Mouse (Mus musculus): ENCODE measurements around the gene Clstn3. TPM values are rescaled to one million over a fixed set of nuclear protein-coding genes. Genes with fewer than 3 reads are reported as not detected.

The Clstn3 gene
- total RNA-seq, 1 experiment from 2014 or later = 15.8 TPM

DNA sequence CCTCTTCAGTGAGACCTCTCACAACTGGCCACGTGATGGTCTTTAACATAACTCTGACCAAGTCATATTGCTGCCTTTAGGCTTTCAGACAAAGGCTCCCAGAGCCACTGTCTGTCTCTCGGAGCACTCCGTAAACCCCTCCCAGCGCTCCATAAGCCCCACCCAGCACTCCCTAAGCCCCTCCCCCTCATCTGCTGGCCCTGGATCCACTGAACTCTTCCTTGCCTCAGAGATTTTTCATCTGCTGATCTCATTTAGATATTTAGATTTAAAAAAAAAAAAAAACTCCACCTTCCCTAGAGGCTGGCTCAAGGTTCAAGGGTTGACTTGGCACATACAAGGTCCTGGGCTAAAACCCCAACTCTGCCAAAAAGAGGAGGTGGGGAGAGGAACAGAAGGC lies 10.8 kb downstream of the Clstn3 start:
- ATAC-seq (replicated peaks; ENCODE audit: low read depth, poor library complexity, severe bottlenecking) = no peak

DNA sequence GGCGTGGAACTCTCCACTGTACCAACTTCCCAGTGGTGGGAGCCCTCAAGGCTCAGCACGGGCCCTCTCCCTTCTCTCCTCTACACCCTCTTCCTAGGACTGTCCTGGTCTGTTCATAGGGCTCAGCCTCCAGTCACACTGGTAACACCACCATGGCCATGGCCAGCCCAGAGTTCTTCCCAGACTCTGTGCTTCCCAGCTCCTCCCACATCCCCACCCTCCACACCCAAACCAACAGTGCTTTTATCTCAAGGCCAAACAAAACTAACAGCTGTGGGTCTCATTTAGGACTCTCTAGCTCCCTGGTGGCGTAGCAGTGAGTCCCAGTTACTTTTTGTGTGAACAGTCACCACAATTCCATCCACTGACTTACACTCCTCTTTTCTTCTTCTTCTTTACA lies 12.6 kb downstream of the Clstn3 start:
- ATAC-seq (replicated peaks; ENCODE audit: low read depth, poor library complexity, severe bottlenecking) = peak; percentile 45

DNA sequence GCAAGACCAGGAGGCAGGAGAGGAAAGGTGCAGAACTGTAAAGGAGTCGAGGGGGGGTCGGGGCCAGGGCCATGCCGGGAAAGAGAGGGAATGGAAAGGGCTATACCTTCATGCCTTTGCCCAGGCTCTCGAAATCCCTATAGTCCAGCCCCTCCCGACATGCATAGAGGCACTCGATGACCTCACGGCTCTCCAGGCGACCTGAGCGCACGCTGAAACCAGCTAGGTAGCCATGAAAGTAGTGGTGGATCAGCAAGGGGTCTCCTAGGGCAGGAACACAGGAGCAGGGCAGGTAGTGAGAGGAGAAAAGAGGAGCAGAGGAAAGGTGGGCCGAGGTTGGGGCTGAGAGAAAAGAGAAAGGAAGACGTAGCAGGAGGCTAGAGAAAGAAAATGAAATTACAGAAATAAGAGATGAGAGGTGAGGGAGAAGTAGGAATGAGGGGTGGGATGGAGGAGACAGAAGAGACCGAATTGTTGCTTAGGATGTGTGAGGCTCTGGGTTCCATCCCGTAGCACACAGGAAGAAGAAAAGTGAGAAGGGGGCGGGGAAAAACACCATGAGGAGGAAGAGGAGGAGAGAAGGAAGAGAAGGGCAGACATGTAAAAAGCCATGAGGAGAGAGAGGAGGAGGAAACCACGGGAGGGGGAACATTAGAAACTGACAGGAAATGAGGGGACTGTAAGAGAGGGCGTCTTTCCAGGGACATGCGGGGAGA lies 14.8 kb downstream of the Clstn3 start:
- ATAC-seq (replicated peaks; ENCODE audit: low read depth, poor library complexity, severe bottlenecking) = 0 out of 2 replicates have a peak, but pooled peaks have one; percentile 10

DNA sequence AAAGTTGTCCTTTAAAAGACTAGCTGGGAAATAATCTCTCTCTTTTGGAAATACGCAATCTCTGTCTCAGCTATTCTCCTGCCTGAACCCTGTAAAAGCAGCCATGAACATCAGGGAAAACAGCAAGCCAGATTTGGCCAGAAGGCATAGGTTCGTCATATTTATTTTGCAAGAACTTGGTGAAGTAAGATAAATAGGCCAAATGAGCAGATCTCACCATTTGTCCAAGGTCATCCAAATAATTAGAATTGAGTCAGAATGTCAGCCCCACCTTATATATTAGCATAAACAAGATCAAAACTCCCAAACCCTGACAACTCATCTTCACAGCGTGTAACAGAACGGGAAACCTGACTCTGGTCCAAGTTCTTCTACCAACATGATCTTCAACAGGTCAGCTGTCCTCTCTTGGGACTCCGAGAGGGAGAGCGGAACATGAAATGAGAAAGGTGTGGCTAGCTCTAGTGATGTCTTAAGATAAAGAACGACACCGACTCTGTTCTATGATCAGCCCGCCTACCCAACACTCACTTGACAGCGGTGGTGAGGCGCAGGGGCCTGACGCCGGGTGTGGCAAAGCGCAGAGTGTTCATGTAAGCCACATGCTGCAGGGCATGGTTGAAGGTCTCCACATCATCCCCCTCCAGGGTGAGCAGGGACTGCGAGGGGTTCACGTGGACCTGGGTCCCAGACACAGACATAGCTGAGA lies 15.5 kb downstream of the Clstn3 start:
- ATAC-seq (replicated peaks; ENCODE audit: low read depth, poor library complexity, severe bottlenecking) = no peak

DNA sequence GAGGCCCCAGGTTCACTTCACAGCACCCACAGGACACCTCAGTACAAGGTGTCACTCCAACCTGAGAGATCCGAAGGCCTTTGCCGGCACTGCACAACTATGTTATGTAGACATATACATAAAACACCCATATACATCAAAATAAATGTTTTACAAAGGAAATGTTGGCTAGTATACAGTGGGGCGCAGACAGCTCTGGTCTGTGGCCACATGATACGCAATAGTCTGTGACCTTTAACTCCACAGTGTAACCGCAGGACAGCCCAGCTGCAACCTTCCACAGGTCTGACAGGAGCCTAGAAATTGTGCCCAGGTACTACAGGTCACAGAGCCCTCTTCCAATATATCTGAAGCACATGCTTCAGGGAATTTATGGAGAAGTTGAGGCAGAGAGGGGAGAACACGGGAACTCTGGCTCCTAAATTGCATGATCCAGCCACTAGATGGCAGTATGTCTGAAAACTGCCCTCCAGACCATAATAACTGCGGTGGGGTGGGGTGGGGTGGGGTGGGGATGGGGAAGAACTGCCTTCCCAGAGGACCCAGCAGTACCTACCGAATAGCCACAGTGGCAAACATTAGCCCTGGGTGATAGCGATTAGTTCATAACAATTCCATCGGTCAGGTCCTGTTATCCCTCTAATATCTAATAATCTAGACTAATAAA lies 16.3 kb downstream of the Clstn3 start:
- ATAC-seq (replicated peaks; ENCODE audit: low read depth, poor library complexity, severe bottlenecking) = peak; percentile 62; the same call in 1 of the 2 replicates

DNA sequence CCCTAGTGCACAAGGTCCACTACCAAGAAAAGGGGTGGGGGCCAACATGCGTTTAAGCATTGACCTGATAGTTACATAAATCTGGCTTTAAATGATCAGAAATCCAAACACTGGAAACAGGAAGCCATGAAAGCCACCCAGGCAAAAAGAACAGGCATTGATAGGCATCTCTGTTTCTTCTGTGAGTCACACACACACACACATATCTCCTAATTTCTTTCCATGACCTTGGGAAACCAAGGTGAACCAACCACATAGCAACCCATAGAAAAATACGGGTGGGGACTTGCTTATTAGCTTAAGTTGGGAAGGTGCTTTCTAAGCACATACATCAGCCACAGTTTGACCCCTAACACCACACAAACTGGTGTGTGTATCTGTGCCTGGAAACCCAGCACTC lies 17.2 kb downstream of the Clstn3 start:
- no peak for ATAC-seq (replicated peaks; ENCODE audit: low read depth, poor library complexity, severe bottlenecking)

DNA sequence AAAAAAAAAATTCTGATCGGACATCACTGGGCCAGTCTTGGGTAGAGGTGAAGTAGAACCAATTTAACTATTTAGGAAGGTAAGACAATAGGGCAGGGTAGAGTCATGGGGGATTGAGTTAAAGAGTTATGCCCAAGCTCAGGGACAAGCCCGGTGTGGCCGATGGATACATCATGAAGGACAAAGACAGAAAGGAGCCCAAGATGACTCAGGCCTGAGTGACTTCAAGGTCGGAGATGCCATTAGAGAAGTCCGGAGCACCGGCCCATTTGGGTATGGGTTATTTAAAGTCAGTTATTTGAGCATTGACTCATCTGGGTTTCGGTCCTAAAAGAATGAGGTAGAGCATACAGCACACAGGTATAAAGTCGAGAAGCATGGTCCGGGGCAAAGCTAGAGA lies 18.1 kb downstream of the Clstn3 start:
- ATAC-seq (replicated peaks; ENCODE audit: low read depth, poor library complexity, severe bottlenecking) = no peak

DNA sequence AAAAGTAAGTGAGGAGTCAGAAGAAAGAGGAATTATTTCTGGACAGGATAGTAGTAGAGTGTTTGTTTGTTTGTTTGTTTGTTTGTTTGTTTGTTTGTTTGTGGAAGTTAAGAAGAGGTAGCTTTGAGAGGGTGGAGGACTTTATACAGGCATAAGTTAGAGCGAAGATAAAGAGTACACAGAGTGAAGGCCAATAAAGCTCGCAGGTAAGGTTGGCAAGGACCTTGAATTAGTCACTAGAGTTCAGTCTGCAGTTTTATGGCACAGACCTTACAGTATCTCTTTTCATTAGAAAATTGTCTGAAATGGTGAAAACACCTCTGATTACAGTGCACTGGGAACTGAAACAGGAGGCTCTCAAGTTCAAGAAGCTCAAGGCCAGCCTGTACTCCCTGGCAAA lies 18.6 kb downstream of the Clstn3 start:
- ATAC-seq (replicated peaks; ENCODE audit: low read depth, poor library complexity, severe bottlenecking) = no peak

DNA sequence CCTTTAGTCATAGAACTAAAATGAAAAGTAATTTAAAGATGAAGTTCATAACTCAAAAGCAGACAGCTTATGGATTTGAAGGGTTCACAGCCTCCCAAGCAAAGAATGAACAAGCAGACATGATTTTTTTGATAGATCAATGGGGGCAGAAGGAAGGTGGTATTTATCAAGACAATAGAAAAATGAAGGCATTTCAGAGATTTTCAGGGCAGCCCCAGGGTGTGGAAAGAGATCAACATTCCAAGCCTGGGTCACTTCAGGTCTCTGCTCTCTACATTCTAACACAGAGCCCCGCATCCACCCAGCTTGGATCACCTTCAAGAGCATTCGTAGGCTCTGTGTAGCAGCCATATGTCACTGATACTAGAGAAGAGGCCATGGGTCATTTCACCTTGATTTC lies 21.3 kb downstream of the Clstn3 start:
- no peak for ATAC-seq (replicated peaks; ENCODE audit: low read depth, poor library complexity, severe bottlenecking)

DNA sequence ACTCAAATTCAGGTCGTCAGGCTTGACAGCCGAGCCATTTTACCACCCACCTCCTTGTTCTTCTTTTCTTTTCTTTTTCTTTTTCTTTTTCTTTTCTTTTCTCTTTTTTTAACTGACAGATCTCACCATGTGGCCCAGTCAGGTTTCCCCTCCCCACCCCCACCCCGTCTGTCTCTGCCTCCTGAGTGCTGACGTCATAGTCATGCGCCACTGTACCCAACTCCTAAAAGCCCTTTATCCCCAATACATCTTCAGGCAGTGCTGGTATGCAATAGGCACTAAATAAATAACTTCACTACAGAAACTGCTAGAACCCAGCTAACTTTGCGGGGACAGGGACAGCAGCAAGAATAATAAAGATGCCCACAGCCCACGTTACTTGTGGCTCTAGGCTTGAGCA lies 28.3 kb downstream of the Clstn3 start:
- ATAC-seq (replicated peaks; ENCODE audit: low read depth, poor library complexity, severe bottlenecking) = no peak

DNA sequence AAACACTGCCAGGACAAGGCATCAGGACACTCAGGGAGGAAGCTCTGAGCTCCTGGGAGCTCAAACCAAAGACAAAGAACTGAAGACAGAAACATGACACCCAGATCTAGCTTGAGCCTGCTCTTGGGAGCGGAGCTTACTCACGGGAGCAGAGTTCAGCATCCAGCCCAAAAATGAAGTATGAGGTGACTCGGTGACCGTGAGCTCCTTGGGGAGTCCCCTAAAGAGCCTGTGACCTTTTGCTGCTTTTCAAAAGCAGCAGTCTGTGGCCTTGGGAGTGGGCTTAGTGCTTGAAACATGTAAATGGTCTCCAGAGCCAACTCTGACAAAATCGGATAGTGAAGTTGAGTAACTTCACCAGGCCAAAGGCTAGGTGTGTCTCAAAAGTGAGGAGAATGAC lies 29.4 kb downstream of the Clstn3 start:
- ATAC-seq (replicated peaks; ENCODE audit: low read depth, poor library complexity, severe bottlenecking) = no peak

DNA sequence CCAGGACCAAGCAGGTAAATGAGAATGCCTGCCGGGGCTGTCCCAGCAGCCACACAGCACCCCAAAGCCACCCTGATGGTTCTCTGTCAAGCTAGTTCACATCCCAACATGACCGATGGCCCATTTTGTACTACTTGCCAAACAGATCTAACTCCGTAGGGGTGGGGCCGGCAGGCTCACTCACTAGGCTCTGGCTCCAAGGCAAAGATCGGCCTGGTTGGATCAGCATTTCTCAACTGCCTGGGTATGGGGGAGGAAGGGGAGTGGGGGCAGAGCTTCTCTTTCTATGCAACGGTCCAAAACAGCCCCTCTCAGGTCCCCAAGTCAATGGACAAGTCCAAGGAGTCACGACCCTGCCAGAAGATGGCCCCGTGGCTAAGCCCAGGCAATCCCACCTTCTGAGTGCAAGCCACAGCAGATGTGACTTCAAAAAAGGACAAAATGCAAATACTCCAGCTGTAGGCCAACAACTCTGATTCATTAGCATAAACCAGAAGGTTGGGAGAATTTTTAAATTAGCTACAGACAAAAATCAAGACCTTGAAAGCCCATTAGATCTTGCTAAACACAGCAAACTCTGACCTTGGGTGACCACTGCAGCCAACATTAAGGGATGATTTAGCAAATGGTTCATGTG lies 30.8 kb downstream of the Clstn3 start:
- no peak for ATAC-seq (replicated peaks; ENCODE audit: low read depth, poor library complexity, severe bottlenecking)

DNA sequence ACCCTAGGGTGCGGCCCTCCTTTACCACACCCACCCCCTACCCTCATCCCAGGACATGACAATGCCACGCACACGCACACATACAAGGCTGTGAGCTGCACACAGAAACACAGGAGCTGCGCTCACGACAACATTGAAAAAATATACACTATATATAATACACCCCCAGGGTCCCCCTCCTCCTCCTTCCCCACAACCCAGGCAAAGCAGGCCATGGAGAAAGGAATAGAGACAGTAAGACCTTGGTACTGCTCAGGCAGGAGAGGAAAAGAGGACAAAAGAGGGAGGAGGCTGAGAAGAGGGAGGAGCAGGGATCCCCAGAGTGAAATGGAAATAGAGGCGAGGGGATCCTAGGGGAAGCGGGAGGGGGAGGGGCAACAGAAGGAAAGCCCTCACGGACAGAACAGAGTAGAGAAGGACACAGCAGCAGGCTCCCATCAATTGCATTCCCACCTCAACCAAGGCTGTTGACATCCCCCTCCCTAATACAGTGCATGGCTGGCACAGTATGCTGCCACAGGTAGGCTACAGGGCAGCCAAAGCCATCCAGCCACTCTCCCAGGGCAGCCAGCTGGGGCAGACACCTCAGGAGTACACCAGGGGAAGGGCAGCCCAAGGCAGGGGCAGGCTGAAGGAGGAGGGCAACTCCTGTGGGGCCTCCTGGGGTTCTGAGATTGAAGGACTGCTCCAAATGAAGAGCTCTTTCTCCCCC lies 33.7 kb downstream of the Clstn3 start:
- no peak for ATAC-seq (replicated peaks; ENCODE audit: low read depth, poor library complexity, severe bottlenecking)

DNA sequence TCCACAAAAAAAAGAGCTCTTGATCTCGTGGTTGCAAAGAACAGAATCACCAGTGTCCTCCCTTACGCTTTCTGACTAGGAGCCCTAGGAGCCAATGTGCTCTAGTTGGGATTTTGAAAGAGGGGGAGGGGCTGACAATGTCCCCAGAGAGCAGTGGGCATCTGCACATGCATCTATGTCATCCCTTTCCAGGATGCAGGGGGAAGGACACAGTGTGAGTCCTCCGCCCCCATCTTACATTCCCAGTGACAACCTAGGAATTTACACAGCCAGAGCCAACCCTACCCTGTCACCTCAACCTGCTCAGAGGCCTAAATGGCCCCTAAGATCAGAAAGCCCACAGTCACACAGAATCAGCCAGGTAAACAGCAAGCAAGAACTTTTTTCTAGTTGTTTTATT lies 34.2 kb downstream of the Clstn3 start:
- ATAC-seq (replicated peaks; ENCODE audit: low read depth, poor library complexity, severe bottlenecking) = no peak

DNA sequence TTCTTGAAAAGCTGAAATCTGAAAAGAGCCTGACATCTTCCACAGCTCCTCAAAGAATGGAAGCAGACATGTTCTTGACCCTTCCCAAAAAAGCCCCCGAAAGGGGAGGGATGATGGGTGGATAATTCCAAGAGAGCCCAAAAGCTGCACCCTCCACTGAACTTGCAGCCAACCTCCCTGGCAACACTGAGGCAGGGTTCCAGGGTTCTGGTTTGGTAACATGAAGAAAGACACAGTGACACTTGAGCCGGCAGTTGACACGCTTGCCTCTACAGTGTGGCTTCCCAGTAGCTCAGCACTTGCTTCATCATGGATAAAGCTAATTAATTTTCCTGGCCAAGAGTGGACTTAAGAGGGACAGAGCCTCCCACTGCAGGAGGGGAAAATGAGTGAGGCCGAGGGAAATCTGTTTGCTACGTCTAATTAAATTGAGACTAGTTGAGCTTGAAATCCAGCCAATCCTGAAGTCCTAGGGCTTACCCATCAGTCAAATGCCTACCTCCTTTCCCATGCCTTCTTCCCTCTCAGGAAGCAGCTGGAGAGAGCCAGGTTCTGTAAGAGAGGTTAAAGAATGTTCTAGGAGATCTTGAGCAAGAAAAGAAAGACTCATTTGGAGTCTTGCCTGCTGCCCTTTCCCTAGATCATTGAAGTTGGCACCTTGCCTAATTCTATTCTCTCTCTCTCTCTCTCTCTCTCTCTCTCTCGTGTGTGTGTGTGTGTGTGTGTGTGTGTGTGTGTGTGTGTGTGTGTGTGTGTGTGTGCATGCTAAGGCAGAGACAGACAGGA lies 36.6 kb downstream of the Clstn3 start:
- ATAC-seq (replicated peaks; ENCODE audit: low read depth, poor library complexity, severe bottlenecking) = no peak

DNA sequence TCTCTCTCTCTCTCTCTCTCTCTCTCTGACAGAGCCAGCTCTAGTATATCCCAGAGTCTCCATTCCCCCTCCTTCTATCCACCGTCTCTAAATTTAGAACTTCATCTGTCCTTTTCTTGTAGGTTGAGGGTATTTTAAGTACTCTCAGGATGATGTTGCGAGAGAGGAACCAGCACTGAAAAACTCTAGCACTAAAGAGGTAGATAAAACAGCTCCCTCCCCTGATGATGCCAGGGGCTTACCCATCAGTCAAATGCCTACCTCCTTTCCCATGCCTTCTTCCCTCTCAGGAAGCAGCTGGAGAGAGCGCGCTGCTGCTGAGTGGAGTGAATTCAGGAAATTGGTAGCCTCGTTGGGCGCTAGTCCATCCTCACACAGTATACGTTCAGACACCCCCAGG lies 37.3 kb downstream of the Clstn3 start:
- ATAC-seq (replicated peaks; ENCODE audit: low read depth, poor library complexity, severe bottlenecking) = no peak

DNA sequence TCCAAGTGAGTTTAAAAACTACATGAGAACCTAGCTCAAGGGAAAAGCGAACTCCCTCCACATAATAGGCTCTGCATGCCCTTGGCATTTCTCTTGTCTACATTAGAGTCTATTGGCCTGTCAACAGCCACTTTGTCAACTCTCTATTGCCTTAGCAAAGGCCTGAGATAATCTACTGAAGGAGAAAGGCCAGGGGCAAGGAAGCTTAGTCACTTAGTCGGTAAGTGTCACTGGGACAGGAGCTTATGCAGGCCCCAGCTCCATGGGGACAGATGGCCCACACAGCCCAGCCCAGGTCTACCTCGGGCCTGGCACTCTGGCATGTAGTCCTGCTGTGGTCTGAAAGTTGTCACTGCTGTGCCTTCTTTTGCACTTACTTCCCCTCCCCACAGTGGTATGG lies 38.0 kb downstream of the Clstn3 start:
- ATAC-seq (replicated peaks; ENCODE audit: low read depth, poor library complexity, severe bottlenecking) = no peak

DNA sequence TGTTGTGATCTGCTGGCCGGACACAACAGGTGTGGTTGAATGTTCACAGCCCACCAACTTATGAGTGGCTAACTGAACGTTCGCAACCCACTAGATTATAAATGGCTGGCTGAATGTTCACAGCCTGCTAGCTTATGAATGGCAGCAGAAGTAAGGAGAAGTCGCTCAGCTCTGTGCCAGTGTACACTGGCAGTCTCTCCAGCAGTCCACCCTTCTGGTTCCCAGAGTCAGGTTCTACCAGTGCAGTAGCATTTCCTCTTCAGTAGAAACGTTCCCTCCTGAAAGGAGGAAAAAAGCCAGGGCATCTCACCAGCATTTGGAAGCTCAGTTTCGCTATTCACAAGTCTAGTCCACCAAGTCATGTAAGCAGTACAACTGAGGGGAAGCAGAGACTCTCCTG lies 39.1 kb downstream of the Clstn3 start:
- peak; percentile 23 for ATAC-seq (replicated peaks; ENCODE audit: low read depth, poor library complexity, severe bottlenecking)

DNA sequence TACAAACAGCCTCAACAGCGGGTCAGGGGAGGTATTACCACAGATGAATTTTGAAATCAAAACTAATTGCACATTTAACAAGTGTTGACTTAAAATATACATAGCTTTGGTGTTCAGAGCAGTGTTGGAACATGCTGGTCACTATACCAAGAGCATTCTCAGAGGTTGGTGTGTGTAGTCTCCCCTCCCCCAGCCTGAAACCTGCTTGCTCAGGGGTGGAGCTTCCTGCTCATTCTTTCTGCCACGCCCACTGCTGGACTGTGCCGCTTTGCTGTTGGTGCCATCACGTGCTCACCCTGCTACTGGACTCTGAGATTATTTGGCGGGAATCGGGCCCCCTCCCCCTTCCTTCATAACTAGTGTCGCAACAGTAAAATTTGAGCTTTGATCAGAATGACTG lies 39.6 kb downstream of the Clstn3 start:
- ATAC-seq (replicated peaks; ENCODE audit: low read depth, poor library complexity, severe bottlenecking) = peak; percentile 33; the same call in 1 of the 2 replicates
